Mouse (Mus musculus): ENCODE results near the gene Hoxa10.

- no peak for TF ChIP-seq CTCF (IDR thresholded peaks at IDR 0.05)
- TF ChIP-seq EP300 (IDR thresholded peaks at IDR 0.05), result no peak
These were observed 38.1 kb downstream of the Hoxa10 start for GRCm38 (mm10) chr6:52202362-52203120.
